Mouse (Mus musculus) testis, adult 2 months (tissue): ENCODE results near the gene Hrasls5. TPM values are rescaled to one million over a fixed set of nuclear protein-coding genes. Genes with fewer than 3 reads are reported as not detected.

Source experiments
- H3K27ac ChIP-seq: fragments of 200-500 bp; 2 replicates; pipeline ENCODE4 v1.5.1; 2012; ENCODE audit warnings: low read depth, low read length; ENCODE audit not compliant: control insufficient read depth, insufficient read depth
- H3K27me3 ChIP-seq: fragments of 200-500 bp; 2 replicates; pipeline ENCODE4 v1.6.1; 2012; ENCODE audit warnings: mild to moderate bottlenecking, low read length, moderate library complexity; ENCODE audit not compliant: control insufficient read depth, insufficient read depth
- H3K36me3 ChIP-seq: fragments of 200-500 bp; 2 replicates; pipeline ENCODE4 v1.6.1; 2012; ENCODE audit warnings: mild to moderate bottlenecking, low read length; ENCODE audit not compliant: control insufficient read depth, insufficient read depth
- H3K4me1 ChIP-seq: fragments of 200-500 bp; 2 replicates; pipeline ENCODE4 v1.6.1; 2012; ENCODE audit warnings: low read length; ENCODE audit not compliant: control insufficient read depth, insufficient read depth
- H3K4me3 ChIP-seq: fragments of 200-500 bp; 2 replicates; pipeline ENCODE4 v1.5.1; 2012; ENCODE audit warnings: low read depth, mild to moderate bottlenecking, low read length, moderate library complexity, mixed read lengths; ENCODE audit not compliant: control insufficient read depth
- CTCF ChIP-seq: fragments of 200-500 bp; IDR thresholded peaks from 2 replicates; pipeline ENCODE4 v1.5.1; 2012; ENCODE audit warnings: low read depth, mild to moderate bottlenecking, inconsistent platforms, low read length, moderate library complexity; ENCODE audit not compliant: control insufficient read depth, insufficient read depth, insufficient replicate concordance
- POLR2A ChIP-seq: fragments of 200-500 bp; IDR thresholded peaks from 2 replicates; pipeline ENCODE4 v1.6.1; 2012; ENCODE audit warnings: low read depth, mild to moderate bottlenecking, inconsistent platforms, low read length, moderate library complexity; ENCODE audit not compliant: control insufficient read depth
- polyA plus RNA-seq: library from polyadenylated mRNA; depleted of rRNA; stranded (reverse); fragments of >200 nt; gene quantifications from 2 replicates; pipeline ENCODE4 v1.2.3, GENCODE M21; 2012; rRNA removed

The Hrasls5 gene
- polyA plus RNA-seq, 1 experiment: 2,582 TPM

DNA sequence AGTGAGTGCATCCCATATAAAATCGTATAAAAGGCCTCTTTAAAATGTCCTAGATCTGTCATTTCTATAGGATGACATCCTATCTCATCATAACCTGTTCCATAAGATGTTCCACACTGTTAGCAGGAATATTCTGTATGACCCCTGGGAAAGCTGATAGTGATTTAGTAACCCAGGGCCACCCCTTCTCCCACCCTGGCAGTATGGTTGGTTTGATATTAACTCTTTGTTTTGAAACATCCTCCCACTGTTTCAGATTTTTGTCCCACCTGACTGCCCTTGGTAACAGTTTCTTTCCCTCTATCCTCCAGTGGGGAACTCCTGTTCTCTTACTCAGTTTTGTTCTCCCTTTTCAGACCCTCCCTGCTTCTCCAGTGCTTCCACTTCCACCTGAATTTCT lies 21.4 kb downstream of the Hrasls5 start:
- H3K27ac ChIP-seq: no peak overlapping the region
- H3K4me1 ChIP-seq: no peaks in the 10 kb centered on the region
- TF ChIP-seq CTCF (no peak), POLR2A (no peak)
- H3K36me3 ChIP-seq: no peaks in the 10 kb centered on the region
- H3K4me3 ChIP-seq: no peak overlapping the region
- H3K27me3 ChIP-seq: no peaks in the 10 kb centered on the region

DNA sequence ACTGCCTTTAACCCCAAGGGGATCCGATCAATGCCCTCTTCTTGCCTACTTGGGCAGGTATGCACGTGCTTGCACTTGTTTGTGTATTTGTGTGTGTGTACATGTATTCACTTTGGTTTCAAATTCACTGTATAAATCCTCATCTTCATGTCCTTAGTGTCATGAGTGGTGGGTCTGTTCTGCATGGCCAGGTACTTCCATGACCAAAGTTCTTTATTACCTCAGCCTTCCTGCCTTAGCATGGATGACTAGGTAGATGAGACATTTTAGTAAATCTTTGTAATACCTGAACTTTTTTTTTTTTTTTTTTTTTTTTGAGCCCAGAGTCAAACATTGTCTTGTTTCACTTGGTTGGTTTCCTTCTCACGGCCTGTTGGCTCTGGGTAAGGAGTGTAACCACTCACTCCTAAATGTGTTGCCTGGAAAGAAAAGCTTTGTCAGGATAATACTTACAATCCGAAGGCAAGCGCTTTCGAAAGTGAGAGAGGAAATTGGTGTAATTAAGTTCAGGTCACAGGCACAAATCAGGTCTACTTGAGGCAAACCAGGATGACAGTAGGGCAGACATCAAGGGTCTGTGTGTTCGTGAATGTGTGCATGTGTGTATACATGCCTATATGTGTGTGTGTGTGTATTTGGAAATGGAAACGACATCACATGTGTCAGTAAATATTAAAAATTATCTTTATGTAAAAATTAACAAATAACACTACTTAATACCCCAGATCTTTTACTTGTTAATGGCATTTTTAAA lies 36.7 kb downstream of the Hrasls5 start:
- no peak overlapping the region for H3K27ac ChIP-seq
- no peaks in the 10 kb centered on the region for H3K27me3 ChIP-seq
- no peak overlapping the region for H3K4me3 ChIP-seq
- H3K4me1 ChIP-seq: no peaks in the 10 kb centered on the region
- TF ChIP-seq CTCF (no peak), POLR2A (no peak)
- no peaks in the 10 kb centered on the region for H3K36me3 ChIP-seq

DNA sequence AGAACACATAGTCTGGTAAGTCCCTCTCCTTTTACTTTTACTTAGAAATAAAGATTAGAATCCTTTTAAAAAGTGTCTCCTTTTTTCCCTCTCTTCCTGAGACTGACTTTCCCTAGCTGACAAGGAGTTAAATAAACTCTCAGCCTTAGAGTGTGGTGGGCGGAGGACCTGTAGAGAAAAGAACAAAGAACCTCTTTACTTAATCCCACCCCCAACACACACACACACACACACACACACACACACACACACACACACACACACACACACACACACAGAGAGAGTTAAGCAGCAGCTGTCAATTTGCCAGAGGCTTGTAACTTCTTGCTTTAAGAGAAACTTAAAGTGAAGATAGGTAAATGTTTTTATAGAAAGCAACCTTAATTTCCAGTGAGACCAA lies 59.7 kb downstream of the Hrasls5 start:
- Histone ChIP-seq H3K4me1 (no peaks in the 10 kb centered on the region), H3K4me3 (no peak overlapping the region), H3K36me3 (no peaks in the 10 kb centered on the region), H3K27me3 (no peaks in the 10 kb centered on the region), H3K27ac (no peak overlapping the region)
- no peak for TF ChIP-seq POLR2A

GRCm38 (mm10) chr19:7687988-7688387 lies 75.6 kb downstream of the Hrasls5 start:
- H3K36me3 ChIP-seq: no peaks in the 10 kb centered on the region
- H3K4me3 ChIP-seq: no peak overlapping the region
- no peaks in the 10 kb centered on the region for H3K4me1 ChIP-seq
- no peak for TF ChIP-seq CTCF
- no peak for TF ChIP-seq POLR2A
- H3K27me3 ChIP-seq: no peaks in the 10 kb centered on the region
- no peak overlapping the region for H3K27ac ChIP-seq

Other genes starting within 250 kb of the Hrasls5 start
- 63.6 and 70.6 TPM in 2 replicates for gene Spindoc, start 229.5 kb upstream of the Hrasls5 start, polyA plus RNA-seq
- 1.9 and 2.4 TPM in 2 replicates for gene 2700081O15Rik, start 194.9 kb upstream of the Hrasls5 start, polyA plus RNA-seq
- 70.5 and 88.7 TPM in 2 replicates for gene Rtn3, start 129.3 kb upstream of the Hrasls5 start, polyA plus RNA-seq
- gene Atl3, start 118.5 kb upstream of the Hrasls5 start, polyA plus RNA-seq: 188 and 193 TPM in 2 replicates
- gene Pla2g16, start 55.1 kb upstream of the Hrasls5 start, polyA plus RNA-seq: 2.1 and 2.3 TPM in 2 replicates
- gene Lgals12, start 5.3 kb upstream of the Hrasls5 start, polyA plus RNA-seq: 0.37 and 0.53 TPM in 2 replicates
- gene Slc22a19, start 98.8 kb downstream of the Hrasls5 start, polyA plus RNA-seq: 0.06 and 0.11 TPM in 2 replicates
- gene Slc22a26, start 190.1 kb downstream of the Hrasls5 start, polyA plus RNA-seq: not detected in 2 replicates